Mouse (Mus musculus) inflammation-experienced regulatory T-cells, adult 6 months (primary cell): Measurements from ENCODE around the gene Ube2u. TPM values are rescaled to one million over a fixed set of nuclear protein-coding genes. Genes with fewer than 3 reads are reported as not detected.
"Not testable (repeated sequence)": the region's sequence is repeated elsewhere in the genome, so short reads cannot be mapped to it uniquely, and the experiment has no call there.

Experiments
- ATAC-seq: one replicate; pipeline ENCODE4 v1.8.0; 2017
- polyA plus RNA-seq, 3 experiments: library from polyadenylated mRNA; unstranded; fragments of 100-300 nt; shearing (Covaris generic); gene quantifications; one replicate each; pipeline ENCODE4 v1.2.1; 2017

Ube2u gene
- polyA plus RNA-seq, result not detected

DNA sequence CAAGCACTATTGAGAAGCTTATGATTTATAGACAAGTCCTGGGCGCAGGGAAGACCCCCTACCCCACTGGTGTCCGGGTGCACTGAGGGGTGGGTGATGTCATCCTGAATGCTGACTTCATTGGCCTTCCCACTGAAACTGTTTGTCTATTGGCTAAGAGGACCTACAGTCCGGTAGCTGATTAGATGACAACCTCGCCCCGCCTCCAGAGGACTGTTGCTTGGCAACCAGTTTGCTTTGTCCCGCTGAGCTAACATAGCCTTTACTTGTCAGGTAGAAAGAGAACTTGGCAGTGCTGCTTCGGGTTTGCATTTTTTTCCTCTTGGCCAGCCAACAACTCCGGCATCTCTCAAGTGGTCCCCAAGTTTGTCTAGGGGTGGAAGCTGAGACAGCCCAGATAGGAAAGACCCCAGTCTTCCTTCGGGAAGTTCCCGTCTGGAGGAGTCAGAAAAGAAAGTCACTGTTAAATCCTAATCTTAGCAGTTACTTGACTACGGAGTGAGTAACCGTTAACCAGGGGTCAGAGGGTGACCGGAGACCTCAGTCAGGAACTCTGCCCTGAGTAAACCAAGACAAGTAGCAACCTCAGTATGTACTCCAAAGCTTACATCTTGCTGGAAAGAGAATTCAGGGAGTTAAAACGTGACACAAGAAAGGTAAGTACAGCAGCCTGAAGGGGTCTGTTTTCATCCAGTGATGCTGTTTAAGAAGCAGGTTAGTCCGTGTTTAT is at the start of gene Ube2u:
Ube2u (plus strand) TSS at position 258 of the 730 bp plus-strand sequence.
- ATAC-seq, result no peak

DNA sequence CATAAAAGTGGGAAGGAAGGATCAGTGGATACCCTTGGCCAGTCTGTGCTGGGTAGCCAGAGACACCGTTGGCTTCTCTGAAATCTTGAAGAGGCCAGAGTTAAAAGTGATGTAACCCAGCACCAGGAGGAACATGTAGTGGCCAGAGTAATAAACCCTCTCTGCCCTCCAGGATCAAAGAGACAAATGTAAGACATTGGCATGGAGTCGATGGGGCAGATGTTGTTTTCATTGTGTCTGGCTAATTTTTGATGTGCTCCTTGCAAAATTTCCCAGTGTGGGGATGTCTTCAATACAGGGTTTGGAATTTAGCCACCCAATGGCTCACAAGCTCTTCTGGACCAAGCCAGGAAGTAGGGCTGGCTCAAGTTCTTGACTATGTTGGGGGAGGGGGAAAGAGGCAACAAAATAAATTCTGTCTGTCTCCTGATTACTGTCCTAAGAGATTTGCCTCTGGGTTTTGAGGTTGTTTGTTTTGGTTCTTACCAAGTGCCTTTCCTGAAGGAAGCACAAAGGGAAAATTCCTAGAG is 49.2 kb upstream of the Ube2u start:
- ATAC-seq, result no peak

DNA sequence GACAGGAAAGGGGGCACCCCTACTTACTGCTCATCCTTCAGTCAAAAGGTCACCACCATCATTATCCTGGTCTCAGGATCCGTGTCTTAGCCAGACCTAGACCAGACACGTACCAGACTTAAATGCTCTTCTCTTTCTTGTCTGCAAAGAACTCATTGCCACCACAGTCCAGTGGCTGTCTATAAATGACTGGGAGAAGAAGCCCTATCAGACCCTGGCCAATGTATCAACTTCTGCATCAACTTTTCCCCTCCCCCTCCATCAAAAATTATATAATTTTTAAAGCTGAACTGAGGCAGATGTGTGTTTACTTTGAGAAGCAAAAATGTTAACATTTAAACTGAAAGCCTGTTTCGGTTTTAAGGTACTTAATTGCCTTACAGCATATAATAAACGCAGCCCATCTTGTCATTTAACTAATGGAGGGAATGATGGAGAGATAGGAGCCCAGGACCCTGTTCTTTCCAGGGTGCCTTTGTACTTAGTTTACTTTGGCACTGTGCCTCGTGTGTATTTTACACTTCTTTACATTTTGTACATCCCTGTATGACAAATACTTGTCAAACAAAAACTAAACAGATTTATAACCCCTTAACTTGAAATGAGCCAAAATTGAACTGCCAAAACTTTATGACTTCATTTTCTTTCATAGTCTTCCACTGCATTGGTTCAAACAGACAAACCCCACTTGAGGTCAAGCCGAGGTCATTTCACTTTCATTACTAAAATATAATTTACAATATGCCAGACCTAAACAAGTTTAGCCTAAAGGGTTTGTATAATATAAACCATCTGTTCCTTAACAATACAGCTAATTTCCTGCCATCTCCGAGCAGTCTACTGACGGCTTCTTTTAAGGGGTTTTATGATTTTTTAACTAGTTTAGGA is 43.1 kb upstream of the Ube2u start:
- ATAC-seq, result no peak

DNA sequence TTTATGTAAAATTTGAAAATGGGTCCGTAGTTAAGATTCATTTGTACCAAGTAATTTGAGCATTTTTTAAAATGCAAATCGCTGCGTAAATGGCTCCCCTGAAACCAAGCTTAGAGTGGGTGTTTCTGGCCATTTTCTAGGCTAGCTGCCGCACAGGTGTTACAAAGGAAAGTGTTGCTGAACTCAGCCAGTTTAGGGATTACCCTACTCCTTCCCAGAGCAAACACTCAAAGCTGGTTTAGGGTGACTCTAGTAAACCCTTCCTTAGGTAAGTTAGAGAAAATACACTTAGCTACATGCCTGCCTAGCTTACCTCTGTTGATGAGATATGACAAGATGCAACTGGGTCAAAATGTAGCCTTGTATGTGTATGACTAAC is 42.5 kb upstream of the Ube2u start:
- no peak for ATAC-seq

DNA sequence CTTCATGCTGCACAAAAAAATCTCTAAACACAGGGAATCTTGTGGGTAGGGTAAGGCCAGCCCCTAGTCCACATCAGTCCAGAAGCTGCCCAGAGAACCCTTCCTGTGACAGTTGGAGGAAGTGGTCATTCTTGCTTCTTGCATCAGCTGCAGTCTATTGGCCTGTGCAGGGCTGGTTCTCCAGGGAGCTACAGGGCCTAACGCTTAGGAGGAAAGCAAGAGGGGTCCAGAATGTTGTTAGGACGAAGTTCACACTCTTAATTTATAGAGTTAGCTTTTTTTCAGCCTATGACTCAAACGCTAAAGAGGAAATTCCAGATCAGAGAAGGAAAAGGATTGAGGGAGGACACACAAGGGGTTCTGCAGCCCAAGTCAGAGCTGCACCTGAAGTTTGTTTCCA is 31.8 kb upstream of the Ube2u start:
- no peak for ATAC-seq

DNA sequence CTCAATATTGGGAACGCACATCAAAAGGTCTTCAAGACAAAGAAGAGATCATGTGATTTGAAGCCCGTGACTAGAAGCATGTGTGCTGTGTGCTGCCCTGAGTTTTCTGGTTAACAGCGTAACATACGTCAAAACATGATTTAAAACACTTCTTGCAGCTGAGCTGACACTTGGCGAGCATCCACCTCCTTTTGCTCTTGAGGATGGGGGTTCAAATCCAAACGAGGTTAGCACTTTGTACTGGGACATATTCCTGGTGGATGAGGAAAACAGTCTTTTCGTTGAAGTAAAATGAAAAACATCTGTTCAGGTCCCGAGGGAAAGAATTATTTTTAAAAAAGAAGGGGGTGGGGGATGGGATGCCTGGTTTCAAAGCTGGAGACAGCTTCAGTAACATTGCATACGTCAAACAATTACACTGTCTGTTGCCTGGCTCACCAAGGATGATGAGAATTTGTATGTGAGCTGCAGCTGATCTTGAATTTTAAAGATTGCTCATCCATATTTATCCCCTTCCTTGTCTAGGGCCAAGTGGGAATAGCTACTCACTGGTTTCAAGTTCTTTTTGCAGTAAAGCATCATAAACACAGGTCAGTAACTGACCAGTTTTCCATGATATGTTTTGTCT is 16.0 kb upstream of the Ube2u start:
- ATAC-seq, result no peak

DNA sequence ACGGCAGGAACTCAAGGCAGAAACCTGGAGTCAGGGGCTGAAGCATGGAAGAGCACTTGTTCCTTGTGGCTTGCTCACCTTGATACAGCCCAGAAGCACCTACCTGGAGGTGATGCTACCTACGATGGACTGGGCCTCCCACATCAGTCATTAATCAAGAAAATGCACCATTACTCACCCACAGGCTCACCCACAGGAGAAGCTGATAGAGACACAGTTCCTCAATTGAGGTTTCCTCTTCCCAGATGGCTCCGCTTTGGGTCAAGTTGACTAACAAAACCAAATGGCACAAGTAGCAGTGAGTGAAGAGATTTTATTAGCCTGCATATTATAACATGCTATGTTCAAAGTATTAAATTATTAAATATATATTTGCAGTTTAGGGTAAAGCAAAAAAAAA is 9.8 kb downstream of the Ube2u start:
- ATAC-seq, result no peak

DNA sequence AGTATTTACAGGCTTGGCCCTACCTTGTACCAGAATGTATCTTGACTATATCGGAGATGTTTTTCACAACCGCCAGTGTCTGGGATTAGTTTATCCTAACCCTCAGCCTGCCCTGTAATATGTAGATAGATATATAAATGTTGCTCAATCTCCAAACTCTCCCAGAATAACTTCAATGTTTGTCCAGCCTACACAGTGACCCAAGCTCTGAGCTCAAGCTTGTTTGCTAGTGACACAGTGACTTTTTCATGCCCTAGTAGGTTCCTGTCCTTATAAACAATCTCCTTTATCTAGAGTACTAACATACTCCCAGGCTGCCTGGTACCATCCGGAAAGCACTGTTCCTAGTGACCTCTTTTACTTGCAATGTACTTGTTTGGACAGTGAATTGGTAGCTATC is 16.5 kb downstream of the Ube2u start:
- no peak for ATAC-seq

DNA sequence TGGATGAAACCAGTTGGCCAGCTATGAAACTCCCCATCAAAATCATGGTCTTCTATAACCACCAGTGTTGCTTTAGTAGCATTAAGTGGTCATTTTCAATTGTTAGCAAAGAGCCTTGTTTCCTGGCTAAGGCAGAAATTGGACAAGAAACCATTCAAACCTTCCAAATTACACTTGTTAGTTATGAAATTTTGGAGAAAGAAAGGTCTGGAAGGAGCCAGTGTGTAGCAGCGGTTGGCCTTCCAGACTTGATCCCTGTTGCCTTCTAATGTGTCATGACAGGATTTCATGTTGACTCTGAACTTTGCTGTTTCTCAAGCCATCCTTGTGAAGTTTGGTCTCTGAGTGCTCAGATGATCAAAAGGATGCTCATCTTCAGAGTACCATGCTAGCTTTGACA is 17.9 kb downstream of the Ube2u start:
- no peak for ATAC-seq

DNA sequence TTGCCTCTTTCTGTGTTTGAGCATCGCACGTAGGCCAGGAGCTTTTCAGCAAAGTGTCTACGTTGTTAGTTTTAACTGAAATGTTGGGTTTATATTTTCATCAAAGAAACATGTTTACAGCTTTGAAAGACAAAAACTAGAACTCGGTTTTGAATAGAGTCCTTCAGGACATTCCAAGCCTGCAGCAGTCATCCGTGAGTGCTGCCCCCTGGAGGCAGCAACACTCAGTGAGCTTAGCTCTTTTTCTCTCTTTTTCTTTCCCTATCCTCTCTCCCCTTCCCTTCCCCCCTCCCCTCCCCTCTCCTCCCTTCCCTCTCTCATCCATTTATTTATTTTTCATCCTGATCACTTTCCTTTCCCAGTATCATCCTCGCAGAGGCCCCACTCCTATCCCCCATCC is 19.5 kb downstream of the Ube2u start:
- ATAC-seq, result no peak

DNA sequence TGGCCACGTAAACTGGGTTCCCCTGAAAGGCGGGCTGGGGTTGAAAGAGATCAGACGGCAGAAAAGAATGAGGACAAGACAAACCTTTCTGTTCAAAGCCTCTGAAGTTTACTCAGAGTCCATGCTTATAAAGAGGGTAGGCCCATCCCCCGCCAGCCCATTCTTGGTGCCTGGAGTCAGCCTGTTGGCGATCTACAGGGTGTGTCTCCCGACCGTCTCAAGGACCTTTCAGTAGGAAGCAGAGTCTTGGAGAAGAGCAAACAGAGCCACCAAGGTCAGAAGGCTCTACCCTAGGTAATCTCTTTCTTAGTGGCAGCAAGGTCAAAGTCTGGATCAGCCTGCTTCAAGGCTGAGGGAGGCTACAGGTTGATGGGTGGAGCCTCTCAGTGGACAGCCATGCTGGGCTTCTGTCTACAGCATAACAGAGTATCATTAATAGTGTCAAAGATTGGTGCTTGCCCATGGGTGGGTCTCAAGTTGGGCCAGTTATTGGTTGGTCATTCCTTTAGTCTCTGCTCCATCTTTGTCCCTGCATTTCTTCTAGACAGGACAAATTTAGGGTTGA is 20.5 kb downstream of the Ube2u start:
- ATAC-seq, result not testable (repeated sequence)

DNA sequence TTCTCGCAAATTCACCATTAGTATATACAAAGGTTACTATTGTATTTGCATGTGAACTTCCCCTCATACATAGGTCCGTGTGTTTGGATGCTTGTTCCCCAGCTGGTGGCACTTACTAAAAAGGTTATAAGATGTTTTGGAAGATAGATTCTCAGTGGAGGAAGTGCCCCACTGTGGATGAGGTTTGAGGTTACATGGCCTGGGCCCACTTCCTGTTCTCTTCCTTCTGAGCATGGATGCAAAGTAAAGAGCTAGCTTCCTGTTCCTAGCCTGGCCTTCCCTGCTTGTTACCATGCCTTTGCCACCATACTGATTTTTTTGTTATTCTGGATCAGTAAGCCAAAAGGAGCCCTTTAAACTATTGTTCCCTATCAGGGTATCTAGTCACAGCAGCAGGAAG is 24.7 kb downstream of the Ube2u start:
- no peak for ATAC-seq

DNA sequence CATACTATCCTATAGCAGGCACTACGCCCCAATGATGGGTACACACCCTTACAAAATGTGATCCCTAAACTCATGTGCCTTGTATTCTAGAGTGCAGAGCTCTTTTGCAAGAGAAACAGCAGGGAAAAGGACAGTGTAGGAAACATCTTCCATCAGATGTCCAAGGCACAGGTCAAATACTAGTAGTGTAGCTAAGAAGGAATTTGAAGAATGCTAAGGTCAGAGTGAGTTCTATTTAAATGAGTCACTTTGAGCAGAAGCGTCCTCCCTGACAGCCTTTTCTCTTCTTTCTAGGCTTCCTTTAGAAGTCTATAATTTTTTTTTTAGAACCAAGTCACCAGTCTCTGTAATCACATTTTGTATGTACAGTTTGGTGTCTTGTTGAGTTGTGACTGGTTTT is 39.0 kb downstream of the Ube2u start:
- ATAC-seq, result no peak

DNA sequence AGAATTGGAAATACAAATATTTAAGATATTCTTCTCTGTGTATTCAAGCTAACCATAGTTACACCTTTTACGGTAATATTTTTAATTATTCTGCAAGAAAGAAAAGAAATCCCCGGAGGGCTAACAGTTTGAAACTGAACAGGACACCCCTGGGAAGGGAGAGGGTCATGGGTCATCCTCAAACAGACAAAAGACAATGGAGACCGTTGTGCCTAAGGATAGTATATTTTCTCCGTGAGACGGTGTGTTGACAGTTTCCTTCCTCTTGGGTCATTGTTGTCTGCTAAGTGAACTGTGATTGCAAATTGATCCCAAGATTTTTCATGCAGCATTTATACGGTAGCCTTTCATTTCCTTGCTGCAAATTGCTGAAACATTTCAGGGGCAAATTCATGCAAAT is 43.9 kb downstream of the Ube2u start:
- ATAC-seq, result no peak

DNA sequence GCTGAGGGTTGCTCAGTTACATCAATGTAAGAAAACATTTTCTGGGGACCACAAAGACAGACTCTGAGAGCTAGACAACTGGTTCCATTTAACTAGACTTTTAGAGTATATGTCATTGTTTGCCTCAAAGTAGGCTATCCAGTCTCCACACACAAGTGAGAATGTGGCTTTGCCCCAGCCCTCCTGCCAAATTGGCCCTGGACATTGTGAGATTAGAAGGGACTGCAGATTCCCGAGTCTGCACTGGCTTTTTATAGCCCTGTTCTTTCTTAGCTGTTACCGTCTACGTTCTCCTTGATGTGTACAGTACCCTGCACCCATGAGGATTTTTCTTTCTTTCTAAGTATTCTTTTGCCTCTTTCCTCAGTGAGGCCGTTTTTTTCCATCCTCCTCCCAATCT is 46.1 kb downstream of the Ube2u start:
- no peak for ATAC-seq

DNA sequence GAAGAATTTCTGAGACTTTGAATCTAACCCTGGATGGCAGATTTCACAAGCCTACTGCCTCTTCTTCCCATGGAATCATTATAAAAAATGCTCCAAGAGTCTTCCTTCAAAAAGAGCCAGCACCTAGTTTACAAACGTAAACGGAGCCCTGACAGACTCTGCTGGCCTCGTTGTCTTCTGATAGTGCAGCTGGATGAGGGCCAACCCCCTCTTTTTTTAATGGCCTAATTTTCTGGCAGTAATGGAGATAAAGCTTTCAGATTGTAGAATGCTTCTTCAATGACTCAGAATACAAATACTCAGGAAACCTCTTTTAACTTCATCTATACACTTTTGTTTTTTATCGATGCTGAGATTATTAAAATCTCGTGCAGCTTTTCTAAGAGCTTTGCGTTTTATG is 47.6 kb downstream of the Ube2u start:
- ATAC-seq, result no peak

DNA sequence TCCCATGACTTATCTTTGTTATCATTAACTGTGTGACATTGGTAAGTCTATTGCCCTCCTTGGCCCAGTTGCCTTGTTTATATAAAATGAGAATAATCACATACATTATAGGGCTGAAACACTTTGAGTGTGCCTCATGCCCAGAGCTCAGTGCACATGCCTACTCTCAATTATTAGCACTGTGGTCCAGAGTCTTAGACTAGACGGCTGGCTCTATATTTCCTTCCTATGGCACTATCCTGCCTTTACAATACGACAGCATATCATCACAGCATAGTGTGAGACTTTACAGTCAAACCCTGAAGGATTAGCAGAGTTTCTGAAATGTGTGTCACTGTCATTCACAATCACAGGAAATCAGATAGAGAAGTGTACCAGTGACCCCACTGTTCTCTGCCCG is 48.4 kb downstream of the Ube2u start:
- no peak for ATAC-seq

DNA sequence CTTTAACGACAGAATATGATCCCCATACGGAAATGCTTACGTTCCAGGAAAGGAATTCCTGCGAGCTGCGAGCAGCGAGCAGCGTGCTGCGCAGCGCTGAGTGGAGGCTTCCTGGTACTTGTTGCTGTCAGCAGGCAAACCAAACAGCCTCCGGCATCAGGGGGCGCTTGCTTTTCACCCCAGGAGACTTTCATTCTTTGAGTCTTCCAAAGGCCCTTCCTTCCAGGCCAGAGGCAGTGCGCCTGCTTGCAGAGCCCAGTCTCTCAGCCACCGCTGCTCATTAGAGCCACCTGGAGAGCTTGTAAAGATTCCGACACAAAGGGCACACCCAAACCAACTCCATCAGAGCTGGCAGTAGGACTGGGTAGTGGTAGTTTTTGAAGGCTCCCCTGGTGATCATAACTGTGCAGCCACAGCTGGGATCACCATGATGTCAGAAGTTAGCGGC is 48.9 kb downstream of the Ube2u start:
- no peak for ATAC-seq

DNA sequence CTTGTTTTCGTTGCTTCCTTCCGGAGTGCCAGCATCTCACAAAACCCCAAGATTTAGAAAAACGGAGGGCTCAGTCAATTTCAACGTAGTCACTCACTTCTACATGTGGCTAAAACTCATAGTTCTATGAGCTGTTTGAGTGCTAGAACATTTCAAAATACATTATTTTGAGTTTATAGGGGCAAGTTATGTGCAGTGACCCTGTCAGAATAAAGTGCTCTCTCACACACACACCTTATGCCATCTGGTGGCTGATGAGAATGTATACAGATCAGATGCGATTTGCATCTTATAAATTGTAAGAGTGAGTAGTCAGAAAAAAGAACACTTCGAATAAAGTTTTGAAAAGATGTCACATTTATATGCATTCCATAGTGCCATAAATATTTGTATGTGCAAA is 55.0 kb downstream of the Ube2u start:
- no peak for ATAC-seq

DNA sequence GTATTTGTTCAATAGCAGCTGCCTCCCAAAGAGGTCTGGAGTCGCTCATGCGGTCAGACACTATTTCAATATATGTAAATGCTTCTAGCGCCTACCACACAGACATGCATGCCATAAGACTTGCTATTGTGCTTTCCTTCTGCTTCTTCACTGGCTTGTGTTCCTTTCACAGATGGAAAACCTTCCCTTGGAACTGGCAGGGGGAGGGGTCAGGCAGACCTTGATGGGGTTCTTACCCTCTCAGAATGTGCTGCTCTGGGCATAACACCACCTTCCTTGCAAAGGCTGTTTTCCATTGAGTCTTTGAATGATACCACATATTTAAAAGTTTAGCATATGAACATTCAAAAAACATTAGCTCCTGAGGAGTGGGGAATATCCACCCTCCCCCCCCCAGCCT is 56.3 kb downstream of the Ube2u start:
- no peak for ATAC-seq

DNA sequence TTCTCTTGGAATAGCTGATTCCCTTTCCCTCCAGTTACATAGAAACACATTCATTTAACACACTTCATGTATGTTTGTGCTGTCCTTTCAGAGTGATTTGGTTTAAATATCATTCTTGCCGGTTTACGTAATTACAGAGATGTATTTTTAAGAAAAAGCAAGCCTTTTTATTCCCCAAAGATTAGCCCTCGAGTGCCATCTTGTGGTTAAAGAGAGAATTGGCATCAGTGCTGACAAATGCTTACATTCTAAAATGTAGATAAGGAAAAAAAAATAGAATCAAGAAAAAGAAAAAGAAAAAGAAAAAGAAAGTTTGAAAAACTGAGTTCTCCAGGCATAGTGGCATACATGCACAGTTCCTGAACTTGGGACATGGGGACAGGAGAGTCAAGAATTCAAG is 59.2 kb downstream of the Ube2u start:
- no peak for ATAC-seq

DNA sequence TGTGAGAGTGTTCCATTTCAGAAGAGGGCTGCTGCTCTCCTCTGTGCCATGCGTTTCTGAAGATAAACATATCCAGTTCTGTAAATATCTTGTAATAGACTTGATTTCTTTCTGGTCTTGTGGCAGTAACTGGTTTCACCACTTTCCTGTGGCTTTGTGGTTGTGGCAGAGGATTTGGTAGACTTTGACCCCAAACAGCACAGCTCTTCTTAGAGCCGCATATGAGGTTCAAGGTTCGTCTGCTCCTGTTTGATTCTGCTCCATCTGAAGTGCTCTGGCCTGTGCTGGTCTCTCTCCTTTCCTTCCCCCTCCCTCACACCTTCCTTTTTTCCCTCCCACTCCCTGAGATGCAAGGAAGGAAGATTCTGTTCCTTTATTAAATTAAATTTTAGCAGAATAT is 60.8 kb downstream of the Ube2u start:
- ATAC-seq, result no peak

DNA sequence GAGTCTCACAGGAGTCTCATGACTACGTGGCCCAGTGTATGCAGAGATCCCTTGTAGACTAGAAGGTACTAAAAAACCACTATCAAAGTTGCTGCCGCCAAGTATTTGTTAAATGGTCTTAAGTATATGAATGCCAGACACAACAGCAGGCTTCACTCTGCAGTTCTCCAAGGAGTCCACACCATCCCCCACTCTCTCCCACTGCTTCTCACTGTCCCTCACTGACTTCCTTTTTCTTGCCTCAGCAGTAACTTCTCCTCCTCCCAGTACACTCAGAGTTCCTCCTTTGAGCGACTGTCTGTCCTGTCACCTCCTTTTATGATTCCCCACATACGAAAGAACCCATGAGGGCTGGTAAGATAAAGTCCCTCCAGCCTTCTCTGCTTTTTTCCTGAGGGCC is 69.3 kb downstream of the Ube2u start:
- ATAC-seq, result no peak
